Mouse (Mus musculus) midbrain, embryonic 16.5 days (tissue): ENCODE data around the gene Tapbp. TPM values are rescaled to one million over a fixed set of nuclear protein-coding genes. Genes with fewer than 3 reads are reported as not detected.

Experiments used
- ATAC-seq: fragments of 200-750 bp; cut with Nextera tagmentation; 2 replicates; pipeline ENCODE4 v1.8.0; 2017; ENCODE audit warnings: moderate TSS enrichment
- H3K27ac ChIP-seq: fragments of 300-500 bp; sonication (generic); 2 replicates; pipeline ENCODE4 v1.5.1; 2014; ENCODE audit warnings: mild to moderate bottlenecking, low read length, mixed read lengths
- H3K27me3 ChIP-seq: fragments of 300-500 bp; sonication (generic); 2 replicates; pipeline ENCODE4 v1.6.1; 2014; ENCODE audit warnings: low read depth, low read length, mixed read lengths; ENCODE audit not compliant: control insufficient read depth, insufficient read depth
- H3K36me3 ChIP-seq: fragments of 300-500 bp; sonication (generic); 2 replicates; pipeline ENCODE4 v1.6.1; 2014; ENCODE audit warnings: mild to moderate bottlenecking, low read length, moderate library complexity, mixed read lengths; ENCODE audit not compliant: control insufficient read depth, insufficient read depth
- H3K4me1 ChIP-seq: fragments of 300-500 bp; sonication (generic); 2 replicates; pipeline ENCODE4 v1.6.1; 2014; ENCODE audit warnings: mild to moderate bottlenecking, low read length, mixed read lengths; ENCODE audit not compliant: control insufficient read depth, insufficient read depth
- H3K4me2 ChIP-seq: fragments of 300-500 bp; sonication (generic); 2 replicates; pipeline ENCODE4 v1.6.1; 2014; ENCODE audit warnings: mild to moderate bottlenecking, low read length, mixed read lengths
- H3K4me3 ChIP-seq: fragments of 300-500 bp; sonication (generic); 2 replicates; pipeline ENCODE4 v1.5.1; 2014; ENCODE audit warnings: low read depth, mild to moderate bottlenecking, low read length, moderate library complexity, mixed read lengths
- H3K9ac ChIP-seq: fragments of 300-500 bp; sonication (generic); 2 replicates; pipeline ENCODE4 v1.6.1; 2014; ENCODE audit warnings: low read depth, low read length, mixed read lengths
- H3K9me3 ChIP-seq: fragments of 300-500 bp; sonication (generic); replicated peaks from 2 replicates; pipeline ENCODE4 v1.6.1; 2014; ENCODE audit warnings: mild to moderate bottlenecking, low read length, mixed read lengths; ENCODE audit not compliant: control insufficient read depth, poor library complexity, severe bottlenecking
- WGBS: fragments of 180-500 bp; shearing (Covaris S2); extraction: QIAGEN DNeasy Blood & Tissue Kit; methylation state at CpG from one replicate; pipeline ENCODE4 v1.1.7; 2014; 5-methylcytosine and 5-hydroxymethylcytosine counted together
- polyA plus RNA-seq: library from polyadenylated mRNA; unstranded; fragments of >200 nt; fragmentation: Nextera tagmentation; extraction: Ambion mirVana; gene quantifications from 2 replicates; pipeline ENCODE4 v1.2.1, GENCODE M21; 2015

Tapbp gene
- polyA plus RNA-seq, 1 experiment from 2014 or later: 26.1 TPM

DNA sequence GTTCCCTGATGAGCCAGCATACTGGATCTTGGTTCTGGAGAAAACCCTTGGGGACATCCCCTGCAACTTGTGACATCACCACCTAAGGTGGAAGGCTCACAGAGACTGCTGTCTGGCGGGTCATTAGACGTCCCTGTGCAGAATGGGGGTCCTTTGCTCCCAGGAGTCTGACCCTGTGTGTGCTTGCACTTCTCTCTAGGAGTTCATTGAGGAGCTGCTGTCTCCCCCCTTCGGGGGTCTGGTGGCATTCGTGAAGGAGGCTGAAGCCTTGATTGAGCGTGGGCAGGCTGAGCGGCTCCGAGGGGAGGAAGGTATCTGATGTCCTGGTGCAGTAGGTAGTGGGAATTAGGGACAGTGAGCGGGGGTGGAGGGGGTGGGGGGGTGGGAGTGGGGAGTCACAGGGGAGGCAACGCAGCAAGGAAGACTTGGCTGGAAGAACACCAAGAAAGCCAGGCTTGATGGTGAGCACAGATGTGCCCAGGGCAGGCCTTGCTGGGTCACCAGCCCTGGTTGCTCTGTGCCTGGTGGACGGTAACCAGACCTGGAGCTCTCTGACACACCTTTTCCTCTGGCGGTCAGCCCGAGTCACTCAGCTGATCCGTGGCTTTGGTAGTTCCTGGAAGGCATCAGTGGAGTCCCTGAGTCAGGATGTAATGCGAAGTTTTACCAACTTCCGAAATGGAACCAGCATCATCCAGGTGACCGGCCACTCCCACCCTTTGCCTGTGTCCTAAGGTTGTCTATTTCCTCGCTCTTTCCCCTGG is 49.6 kb downstream of the Tapbp start:
- H3K9me3 ChIP-seq: no peaks in the 10 kb centered on the region
- no peak overlapping the region for H3K4me3 ChIP-seq
- 92% methylated on average over 16 of the region's 17 CpGs for WGBS
- H3K27me3 ChIP-seq: no peaks in the 10 kb centered on the region
- H3K27ac ChIP-seq: no peak overlapping the region
- H3K4me2 ChIP-seq: no peak overlapping the region
- peaks cover 35% of the 10 kb centered on the region for H3K36me3 ChIP-seq
- H3K4me1 ChIP-seq: no peaks in the 10 kb centered on the region
- no peak for ATAC-seq
- no peak overlapping the region for H3K9ac ChIP-seq

DNA sequence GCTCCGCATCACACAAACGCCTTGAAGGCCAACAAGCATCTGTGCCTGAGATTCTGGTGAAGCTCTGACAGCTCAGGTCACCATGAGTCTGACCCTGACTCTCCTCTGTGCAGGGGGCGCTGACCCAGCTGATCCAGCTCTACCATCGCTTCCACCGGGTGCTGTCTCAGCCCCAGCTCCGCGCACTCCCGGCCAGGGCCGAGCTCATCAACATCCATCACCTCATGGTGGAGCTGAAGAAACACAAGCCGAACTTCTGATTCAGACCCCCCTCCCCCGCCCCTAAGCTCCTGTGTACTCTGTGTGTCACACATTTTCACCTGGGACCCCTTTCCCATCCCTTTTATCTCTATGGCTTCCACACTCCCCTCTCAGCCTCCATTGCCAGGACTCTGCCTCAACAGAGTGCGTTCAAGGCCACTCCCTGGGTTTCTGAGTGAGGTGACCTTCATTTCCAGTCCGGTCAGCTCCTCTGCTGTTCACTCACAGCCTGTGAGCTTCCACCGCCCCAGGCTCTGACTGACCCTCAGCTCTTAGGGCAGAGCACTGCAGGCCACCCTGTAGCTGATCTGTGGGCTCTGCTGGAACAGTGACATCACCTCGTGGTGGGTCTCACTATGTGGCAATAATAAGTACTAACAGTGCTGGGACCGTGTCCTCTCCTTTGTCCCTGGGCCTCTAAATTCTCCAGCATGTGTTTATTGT is 50.3 kb downstream of the Tapbp start:
- no peak overlapping the region for H3K27ac ChIP-seq
- ATAC-seq: no peak
- no peak overlapping the region for H3K9ac ChIP-seq
- no peaks in the 10 kb centered on the region for H3K27me3 ChIP-seq
- peaks cover 32% of the 10 kb centered on the region for H3K36me3 ChIP-seq
- H3K4me1 ChIP-seq: no peaks in the 10 kb centered on the region
- no peak overlapping the region for H3K4me2 ChIP-seq
- no peak overlapping the region for H3K4me3 ChIP-seq
- no peaks in the 10 kb centered on the region for H3K9me3 ChIP-seq
- WGBS: 91% methylated on average over 16 of the region's 16 CpGs

DNA sequence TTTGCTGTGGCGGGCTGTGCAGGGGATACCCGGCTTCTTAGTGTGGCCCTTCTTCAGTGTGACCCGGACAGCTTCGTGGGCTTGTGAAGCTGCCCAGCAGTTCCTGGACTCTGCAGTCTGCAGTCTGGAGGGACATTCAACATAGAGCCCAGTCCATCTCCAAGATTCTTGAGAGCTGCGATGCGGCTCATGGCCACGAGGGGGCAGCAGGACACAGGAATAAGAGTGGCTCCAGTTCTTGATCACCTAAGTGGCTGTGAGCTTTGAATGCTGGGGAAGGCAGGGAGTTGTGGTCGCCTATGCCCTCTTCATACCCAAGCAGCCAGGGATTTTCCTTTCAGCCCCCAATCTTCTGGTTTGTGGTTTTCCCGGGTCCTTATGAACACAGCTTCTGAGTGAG is 52.8 kb downstream of the Tapbp start:
- peaks cover 14% of the 10 kb centered on the region for H3K36me3 ChIP-seq
- WGBS: 2% methylated on average over 9 of the region's 9 CpGs
- H3K27ac ChIP-seq: no peak overlapping the region
- no peaks in the 10 kb centered on the region for H3K4me1 ChIP-seq
- peak overlapping the region; percentile 28; the same call in 1 of the 2 replicates for H3K4me2 ChIP-seq
- no peak overlapping the region for H3K9ac ChIP-seq
- peak; percentile 81 for ATAC-seq
- no peak overlapping the region for H3K4me3 ChIP-seq
- H3K27me3 ChIP-seq: no peaks in the 10 kb centered on the region
- H3K9me3 ChIP-seq: no peaks in the 10 kb centered on the region

DNA sequence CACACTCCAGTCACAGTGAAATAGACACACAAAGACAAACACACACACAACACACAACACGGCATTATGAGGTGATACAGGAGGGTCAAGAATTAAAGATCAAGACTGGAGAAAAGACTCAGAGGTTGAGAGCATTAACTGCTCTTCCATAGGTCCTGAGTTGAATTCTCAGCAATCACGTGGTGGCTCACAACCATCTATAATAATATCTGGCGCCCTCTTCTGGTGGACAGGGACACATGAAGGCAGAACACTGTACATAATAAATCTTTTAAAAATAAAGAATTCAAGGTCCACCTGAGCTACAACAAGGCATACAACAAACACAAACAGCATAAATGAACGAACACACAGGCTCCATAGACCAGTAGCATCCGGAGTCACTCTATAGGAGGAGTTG is 53.2 kb downstream of the Tapbp start:
- 28% methylated on average over 5 of the region's 5 CpGs for WGBS
- H3K9ac ChIP-seq: no peak overlapping the region
- no peak overlapping the region for H3K4me3 ChIP-seq
- peak; percentile 63 for ATAC-seq
- H3K27me3 ChIP-seq: no peaks in the 10 kb centered on the region
- H3K27ac ChIP-seq: no peak overlapping the region
- H3K4me1 ChIP-seq: no peaks in the 10 kb centered on the region
- peak overlapping the region; percentile 28; the same call in 1 of the 2 replicates for H3K4me2 ChIP-seq
- H3K36me3 ChIP-seq: peaks cover 14% of the 10 kb centered on the region
- no peaks in the 10 kb centered on the region for H3K9me3 ChIP-seq

DNA sequence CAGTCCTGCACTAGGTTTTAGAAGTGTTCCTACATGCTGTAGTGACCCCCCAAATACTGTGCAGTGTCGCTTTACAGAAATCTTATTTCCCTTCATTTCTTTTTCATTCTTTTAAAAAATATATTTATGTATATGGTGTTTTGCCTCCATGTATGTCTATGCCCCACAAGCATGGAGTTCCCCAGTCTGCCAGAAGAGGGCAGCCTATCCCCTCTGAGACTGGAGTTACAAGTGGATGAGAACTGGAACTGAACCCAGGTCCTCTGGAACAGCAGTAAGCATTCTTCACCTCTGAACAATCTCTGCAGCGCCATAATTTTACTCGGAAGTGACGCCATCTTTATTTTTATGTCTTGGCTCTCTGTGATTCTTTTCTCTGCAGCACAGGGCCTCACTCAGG is 53.7 kb downstream of the Tapbp start:
- 76% methylated on average over 4 of the region's 4 CpGs for WGBS
- Histone ChIP-seq H3K9ac (no peak overlapping the region), H3K9me3 (no peaks in the 10 kb centered on the region), H3K27me3 (no peaks in the 10 kb centered on the region), H3K4me2 (no peak overlapping the region), H3K4me1 (no peaks in the 10 kb centered on the region), H3K4me3 (no peak overlapping the region), H3K27ac (no peak overlapping the region), H3K36me3 (peaks cover 14% of the 10 kb centered on the region)
- no peak for ATAC-seq

DNA sequence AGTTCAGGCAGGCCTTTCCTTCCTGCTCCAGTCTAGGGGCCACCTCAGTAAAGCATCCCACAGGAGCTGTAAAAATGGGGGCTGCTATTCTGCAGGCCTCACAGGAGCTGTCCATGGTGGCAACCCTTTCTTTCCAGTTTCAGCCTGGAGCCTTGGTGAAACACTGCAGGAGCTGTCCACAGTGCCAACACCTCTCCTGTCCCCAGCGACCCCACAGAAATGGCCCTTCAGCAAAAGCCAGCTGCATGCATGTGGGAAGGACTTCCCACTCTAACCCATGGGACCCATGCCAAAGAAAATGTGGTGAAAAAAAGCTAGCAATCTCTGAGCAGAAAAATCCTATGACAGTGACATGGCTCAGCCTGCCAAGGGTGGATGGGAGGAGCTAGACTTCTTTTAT is 57.0 kb downstream of the Tapbp start:
- no peak overlapping the region for H3K9ac ChIP-seq
- no peak for ATAC-seq
- H3K4me1 ChIP-seq: no peaks in the 10 kb centered on the region
- no peak overlapping the region for H3K27ac ChIP-seq
- WGBS: 14% methylated on average over 1 of the region's 1 CpGs
- no peaks in the 10 kb centered on the region for H3K9me3 ChIP-seq
- peaks cover 12% of the 10 kb centered on the region for H3K27me3 ChIP-seq
- no peaks in the 10 kb centered on the region for H3K36me3 ChIP-seq
- no peak overlapping the region for H3K4me3 ChIP-seq
- H3K4me2 ChIP-seq: no peak overlapping the region

DNA sequence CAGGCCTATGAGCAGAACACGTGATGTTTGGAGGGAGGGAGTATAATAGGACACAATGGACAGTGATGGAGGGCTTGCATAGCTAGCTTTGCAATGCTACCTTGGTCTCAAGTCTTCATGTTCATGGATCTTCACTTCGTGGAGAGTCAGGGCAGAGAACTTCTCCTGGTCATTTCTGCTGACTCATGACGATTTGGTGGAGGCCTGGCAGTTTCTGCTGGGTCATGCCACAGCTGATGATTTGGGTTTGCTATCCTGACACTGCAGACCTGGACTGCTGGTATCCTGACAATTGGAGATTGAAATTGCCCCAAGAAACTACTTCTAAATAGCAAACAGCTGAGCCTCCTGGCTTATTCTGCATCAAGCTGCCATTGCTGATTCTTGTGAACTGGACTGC is 57.9 kb downstream of the Tapbp start:
- H3K4me1 ChIP-seq: 0 out of 2 replicates have a peak, but pooled peaks cover 4% of the 10 kb centered on the region
- 58% methylated on average over 3 of the region's 3 CpGs for WGBS

DNA sequence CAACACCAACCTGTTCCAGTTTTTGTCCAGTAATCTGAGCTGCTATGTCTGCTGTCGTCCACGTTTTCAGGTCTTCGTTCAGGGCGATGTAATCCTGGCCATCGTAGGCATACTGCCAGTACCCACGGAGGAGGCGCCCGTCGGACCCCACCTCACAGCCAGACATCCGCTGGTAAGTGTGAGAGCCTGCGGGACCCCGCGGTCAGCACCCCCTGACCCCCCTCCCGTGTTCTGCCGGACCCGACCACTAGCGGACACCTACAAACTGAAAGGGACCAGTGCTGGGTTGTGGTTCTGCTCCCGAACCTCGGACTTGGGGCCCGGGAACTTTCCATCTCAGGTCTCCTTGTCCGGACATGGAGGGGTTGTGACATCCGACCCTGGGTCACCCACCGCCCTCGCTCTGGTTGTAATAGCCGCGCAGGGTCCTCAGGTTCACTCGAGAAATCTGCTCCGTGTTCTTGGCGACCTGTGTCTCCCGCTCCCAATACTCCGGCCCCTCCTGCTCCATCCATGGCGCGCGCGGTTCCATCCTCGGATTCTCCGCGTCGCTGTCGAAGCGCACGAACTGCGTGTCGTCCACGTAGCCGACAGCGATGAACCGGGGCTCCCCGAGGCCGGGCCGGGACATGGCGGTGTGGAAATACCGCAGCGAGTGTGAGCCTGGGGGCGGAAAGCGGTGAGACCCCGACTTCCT is 62.3 kb downstream of the Tapbp start:
- Histone ChIP-seq H3K4me1 (peaks cover 11% of the 10 kb centered on the region; the same call in 1 of the 2 replicates), H3K9ac (peak overlapping the region; percentile 60), H3K4me2 (peak overlapping the region; percentile 61), H3K27me3 (peaks cover 36% of the 10 kb centered on the region), H3K27ac (no peak overlapping the region), H3K9me3 (no peaks in the 10 kb centered on the region), H3K36me3 (no peaks in the 10 kb centered on the region), H3K4me3 (peak overlapping the region; percentile 40)
- 3% methylated on average over 57 of the region's 57 CpGs for WGBS
- no peak for ATAC-seq

More for the DNA sequence above, 57.9 kb downstream of the Tapbp start:
- H3K9me3 ChIP-seq: no peaks in the 10 kb centered on the region
- no peak for ATAC-seq
- H3K9ac ChIP-seq: no peak overlapping the region
- H3K27ac ChIP-seq: no peak overlapping the region
- H3K4me3 ChIP-seq: no peak overlapping the region
- peaks cover 20% of the 10 kb centered on the region for H3K27me3 ChIP-seq
- no peak overlapping the region for H3K4me2 ChIP-seq
- no peaks in the 10 kb centered on the region for H3K36me3 ChIP-seq
